Mouse (Mus musculus) cerebellum, adult (tissue): Measurements from ENCODE around the gene P2ry1.
A peak's percentile ranks its signal among the peaks of the same experiment; 100 is the strongest.

Experiments
- ATAC-seq: cut with Nextera tagmentation; 2 replicates; pipeline ENCODE4 v1.9.2; 2017; ENCODE audit warnings: mild to moderate bottlenecking, moderate library complexity, mixed read lengths; ENCODE audit not compliant: insufficient number of reproducible peaks, low FRiP score, low TSS enrichment

Gene P2ry1

DNA sequence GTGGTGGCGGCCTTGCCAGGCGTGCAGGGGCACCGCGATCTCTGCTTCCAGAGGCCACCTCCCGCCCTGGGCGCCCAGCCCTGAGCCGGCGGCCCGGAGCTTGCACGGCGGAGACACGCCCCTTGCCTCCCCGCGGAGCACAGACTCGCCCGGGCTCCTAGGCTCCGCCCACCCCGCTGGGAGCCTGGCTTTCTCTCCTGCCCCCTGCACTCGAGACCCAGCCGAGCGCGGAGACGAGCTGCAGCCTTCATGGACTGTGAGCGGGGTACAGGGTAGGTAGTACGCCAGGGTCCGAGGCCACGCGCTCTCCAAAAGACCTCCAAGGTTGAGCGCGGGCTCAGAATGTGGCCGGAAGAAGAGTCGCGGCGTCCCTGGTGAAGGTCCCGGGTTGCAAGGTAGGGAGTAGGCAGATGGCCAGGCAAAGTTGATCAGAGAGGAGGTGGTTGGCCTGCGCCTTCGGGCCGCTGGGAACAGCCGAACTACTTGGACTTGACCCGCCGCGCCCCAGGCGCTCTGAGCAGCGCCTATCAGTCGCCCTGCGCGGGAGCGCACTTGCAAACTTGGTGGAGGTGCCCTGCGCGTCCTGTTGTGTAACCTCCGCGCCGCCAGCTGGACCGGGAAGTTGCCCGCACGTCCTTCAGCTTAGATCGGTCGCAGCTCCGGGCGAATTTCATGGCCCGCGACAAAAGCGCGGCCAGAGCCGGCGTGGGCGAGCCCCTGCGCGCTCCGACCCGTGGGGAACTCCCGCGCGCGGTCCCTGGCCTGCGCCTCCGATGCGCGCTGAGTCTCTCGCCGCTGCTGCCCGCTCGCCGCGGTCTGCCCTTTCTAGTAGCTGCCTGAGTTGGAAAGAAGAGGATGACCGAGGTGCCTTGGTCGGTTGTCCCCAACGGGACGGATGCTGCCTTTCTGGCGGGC is at the start of gene P2ry1:
Gene P2ry1, plus strand, starts transcription at position 209 of the 915 bp plus-strand sequence.
- ATAC-seq, result peak; percentile 40; the same call in 1 of the 2 replicates

DNA sequence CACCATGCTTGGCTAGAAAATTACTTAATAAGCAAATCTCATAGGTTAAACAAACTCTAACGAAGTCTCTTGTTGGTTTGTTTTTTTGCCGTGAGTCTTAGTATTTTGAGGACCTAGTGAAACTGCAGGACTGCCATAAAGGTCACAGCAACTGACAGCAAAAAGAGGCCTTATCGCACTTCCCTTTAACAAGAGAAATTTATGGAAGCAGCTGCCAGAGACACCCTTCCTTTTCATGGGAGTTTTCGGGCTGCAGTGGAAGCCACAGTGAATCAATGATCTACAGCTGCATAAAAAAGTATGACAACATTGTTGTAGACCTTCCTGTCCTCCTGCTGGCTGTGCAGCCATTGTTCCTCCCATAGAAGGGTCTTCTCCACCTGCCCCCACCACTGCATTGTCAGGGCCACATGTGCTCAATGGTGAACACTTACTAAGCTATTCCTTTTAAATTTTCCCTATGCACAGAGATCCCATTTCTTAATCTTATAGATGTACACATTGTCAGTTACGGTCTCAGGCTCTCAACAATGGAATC is 49.3 kb upstream of the P2ry1 start:
- no peak for ATAC-seq

DNA sequence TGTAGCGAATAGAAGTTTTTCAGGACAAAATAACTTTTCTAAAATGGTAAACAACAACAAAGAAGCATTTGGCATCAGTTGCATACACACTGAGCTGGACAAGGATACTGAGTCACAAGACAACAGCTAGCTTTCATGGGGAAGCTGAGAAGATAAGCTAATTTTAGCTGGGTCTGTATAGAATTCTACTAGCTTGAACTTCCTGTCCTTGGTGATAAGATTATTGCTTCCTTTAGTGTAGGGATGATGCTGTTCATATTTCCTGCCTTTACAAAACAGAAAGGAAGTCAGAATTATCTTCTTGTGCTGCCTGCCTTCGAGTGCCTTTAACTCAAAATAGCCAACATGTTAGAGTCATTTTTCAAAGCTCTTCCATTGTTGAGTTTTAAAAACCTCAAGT is 48.5 kb upstream of the P2ry1 start:
- no peak for ATAC-seq

DNA sequence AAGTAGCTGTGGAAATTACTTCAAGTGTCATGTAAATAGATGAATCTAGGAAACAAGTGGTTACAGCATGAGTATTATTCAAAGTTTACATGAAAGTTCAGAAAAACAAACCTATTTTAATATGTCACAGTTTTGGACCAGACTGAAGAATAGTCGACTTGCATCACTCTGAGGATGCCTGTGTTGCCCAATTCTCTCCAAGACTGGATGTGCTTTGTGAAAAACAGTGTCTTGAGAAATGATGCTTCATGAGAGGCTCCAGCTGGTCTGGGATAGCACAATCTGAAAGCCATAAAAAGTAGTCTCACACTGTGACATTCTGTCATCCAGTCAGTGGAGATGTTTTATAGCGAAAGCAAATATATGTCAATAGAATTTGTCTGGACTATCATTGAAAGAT is 43.8 kb upstream of the P2ry1 start:
- ATAC-seq, result no peak

DNA sequence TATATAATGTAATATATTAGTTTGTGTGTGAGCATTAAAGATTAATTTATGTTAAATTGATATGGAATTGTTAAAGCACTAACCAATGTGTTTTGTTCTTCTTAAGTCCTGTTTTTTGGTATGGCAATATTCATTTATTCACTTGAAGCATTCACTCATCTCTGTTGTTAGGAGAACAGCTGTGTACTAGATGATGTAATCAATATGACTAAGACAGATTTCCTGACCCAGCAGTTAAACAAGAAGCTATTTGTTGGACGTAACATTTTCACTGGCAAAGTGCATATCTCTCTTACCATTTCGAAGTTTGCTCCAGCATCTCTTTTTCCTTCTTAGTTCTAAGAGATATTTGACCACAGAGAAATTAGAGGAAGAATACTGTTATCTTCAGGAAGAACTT is 37.5 kb upstream of the P2ry1 start:
- no peak for ATAC-seq

DNA sequence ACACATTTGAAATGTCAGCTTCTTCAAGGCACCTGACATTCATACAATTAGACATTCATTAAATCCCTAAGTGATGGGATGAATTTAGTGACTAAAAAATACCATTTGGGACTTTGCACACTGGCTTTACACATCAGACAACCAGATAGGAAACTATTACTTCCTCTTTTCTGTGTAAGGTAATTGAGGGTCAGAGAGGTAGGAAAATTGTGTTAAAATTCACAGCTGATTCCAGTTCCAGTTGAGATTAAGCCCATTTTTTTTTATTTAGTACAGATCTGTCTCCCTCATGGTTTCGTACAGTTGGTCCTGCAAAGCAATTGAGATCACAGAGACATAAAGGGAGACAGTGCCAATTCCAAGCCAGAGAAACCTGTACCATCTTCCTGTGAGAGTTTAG is 27.7 kb upstream of the P2ry1 start:
- no peak for ATAC-seq

DNA sequence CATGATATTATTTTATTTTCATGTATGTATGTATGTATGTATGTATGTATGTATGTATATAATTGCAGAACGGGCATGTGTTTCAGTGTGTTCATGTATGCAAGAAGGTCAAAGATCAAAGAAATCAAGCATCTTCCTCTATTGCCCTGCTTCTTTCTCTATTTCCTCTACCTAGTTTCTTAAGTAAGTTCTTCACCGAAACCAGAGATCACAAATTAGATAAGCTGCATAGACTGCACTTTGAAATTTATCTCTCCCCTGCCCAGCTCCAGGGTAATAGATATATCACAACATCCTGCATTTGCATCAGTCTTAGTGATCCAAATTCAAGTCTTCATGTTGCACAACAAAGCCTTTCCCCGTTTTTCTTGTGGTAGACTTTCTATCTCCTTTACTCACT is 20.5 kb upstream of the P2ry1 start:
- no peak for ATAC-seq

DNA sequence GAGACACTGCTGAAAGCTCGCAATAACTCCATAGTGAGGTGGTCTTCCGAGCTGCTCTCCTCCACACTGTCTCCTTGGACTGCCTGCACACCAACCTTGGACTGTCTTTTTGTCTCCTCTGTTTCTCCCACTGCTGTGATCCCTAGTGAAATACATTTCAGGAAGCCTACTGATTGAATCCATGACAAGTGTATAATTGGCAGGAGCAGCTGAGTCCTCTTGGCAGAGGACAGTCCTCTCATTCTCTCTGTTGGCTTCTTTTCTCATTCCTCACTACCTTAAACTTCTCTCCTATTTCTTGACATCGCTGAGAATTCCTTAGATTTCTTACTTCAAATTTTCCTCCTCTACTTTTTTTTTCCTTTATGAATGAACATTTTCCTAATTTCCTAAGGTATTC is 4.5 kb upstream of the P2ry1 start:
- ATAC-seq, result no peak

DNA sequence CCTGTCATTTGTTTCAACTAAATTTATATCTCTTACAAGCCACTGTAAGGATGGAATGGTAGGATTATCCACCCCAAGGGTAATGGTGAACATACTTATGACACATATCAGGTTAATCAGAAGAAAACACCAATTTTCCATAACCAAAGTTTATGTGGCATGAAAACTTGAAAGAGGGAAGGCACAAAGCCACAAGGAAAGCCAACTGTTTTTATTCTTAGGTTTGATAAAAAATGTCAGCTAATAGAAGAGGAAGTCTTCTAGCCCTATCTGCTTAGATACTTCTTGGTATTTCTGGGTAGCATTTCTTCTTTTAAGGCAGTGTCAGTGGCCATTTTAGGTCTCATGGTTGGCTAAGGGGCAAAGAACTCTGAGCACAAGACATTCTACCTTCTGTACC is 2.9 kb upstream of the P2ry1 start:
- no peak for ATAC-seq

DNA sequence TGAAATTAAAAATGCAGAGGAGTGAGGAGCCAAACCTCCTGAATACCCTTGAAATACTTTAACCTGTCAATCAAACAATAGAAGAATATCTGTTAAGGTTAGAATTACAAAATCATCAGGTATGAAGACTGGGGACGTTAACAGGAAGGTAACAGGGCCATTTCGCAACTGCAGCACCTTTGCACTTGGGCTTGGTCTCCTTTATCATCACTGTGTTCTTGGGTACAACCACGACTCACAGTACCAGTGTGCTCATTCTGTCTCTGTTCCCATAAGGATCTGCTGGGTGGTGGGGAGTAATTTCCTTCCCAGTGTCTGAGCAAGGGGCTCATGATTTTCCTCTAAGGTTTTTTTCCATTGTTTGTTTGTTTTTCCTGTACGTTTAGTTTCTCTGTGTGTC is 1.8 kb upstream of the P2ry1 start:
- no peak for ATAC-seq

DNA sequence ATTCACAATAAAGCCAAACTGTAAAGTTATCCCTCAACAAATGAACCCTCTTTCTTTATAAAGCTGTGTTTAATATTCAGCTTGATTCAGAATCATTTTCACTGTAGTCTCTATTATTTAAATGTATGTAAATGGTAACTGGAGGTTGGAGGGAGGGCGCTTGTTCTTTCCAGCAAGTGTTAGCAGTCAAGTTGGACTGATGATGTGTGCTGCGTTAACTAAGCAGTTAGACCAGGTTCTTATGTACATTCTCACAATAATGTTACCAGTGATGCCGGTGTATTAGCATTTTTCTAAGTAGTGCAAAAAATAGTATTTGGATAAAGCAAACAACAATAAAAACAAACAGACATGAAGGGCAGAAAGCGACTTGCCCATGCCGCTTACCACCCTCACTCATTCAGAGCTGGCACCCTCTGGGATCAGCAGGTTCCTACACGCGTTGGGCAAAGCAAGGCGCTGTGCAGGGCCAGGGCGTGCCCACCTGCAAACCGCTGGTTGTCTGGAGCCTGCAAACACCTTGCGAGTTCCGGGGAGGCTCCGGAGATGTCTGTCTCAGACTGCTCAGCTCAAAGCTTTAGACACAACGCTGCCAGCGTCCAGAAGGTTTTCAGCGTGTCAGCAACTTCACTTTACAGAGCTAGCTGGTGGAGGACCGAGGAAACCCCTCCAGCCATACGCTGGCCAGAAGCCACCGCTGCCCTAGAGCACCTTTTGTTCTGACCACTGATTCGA is 576 bp upstream of the P2ry1 start:
- peak; percentile 27; the same call in 1 of the 2 replicates for ATAC-seq

DNA sequence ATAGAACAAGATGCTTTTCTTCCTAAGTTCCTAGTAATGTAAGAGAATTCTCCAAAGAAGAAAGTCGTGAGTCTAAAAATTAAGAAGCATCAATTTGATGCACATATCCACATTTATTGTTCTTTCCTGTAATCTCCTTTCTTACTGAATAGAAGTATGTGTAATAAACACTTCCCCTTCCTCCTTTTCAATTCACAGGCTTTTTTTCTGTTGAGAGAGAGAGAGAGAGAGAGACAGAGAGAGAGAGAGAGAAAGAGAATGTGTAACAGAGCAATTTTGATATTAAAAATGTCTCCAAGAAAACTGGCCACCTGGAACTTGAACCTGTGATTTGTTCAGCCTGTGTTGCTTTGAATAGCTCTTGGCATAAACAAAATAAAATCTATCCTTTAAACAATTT is 2.0 kb downstream of the P2ry1 start:
- ATAC-seq, result no peak

DNA sequence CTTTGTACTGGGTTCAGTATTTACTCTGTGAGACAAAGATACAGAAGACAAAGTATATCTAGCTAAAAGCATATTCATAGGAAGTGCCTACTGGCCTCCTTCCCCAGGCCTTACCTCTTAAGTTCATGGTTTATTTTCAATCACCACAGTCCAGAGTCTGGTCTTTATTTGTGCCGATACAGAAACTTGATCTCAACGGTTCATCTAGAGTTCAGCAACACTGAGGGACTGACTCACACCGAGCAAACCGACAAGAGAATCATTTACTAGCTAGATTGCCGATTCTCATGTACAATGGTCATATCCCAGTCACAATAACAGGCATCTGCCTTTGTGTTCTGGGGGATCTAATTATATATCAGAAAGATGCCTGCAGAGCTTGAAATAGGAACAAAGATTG is 9.1 kb downstream of the P2ry1 start:
- no peak for ATAC-seq

DNA sequence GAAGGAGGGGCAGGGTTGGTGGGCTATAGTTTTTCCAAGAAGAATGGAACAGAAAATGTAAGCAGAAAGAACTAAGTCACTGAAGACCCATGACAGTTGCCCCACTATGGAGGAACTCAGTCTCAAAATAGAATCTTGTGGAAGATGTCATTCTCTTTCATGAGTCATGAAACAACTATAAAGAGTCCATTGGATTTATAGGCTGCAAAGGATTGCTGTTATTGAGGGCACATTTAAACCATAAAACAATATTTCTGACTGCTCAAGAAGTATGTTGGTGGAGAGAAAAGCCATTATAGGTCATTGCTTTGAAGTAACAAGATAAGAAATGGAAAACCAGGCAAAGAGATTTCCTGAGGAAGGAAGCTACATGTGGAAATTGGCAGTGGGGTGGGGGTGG is 10.0 kb downstream of the P2ry1 start:
- no peak for ATAC-seq

DNA sequence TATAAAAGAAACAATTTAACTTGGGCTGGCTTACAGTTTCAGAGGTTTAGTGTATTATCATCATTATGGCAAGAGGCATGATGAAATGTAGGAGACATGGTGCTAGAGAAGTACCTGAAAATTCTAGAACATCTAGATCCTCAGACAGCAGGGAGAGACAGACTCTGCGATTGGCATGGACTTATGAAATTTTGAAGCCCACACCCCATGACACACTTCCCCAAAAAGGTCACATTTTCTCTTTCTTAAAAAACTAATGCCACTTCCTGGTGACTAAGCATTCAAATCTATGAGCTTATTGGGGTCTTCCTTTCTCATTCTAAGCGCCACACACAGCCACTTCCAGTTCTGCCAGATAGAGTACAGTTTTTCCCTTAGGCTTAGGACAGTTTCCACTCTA is 14.1 kb downstream of the P2ry1 start:
- ATAC-seq, result no peak

DNA sequence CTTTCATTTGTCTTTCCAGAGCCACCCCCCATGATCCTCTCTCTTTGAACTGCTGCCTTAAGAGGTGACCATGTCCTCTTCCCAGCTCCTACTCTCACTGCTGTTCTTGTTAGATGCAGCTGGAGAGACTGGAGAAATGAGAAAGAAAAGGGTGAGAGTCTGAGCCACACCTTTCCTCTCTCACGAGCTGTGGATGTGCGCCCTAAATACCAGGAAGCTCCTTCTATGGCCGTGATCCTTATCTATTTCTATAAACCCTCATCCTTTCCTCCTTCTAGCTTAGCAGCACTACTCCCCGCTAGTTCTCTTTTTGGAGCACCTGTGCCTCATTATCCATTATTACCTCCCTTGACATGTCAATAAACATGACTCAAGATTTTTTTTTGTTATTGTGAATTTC is 29.5 kb downstream of the P2ry1 start:
- no peak for ATAC-seq

DNA sequence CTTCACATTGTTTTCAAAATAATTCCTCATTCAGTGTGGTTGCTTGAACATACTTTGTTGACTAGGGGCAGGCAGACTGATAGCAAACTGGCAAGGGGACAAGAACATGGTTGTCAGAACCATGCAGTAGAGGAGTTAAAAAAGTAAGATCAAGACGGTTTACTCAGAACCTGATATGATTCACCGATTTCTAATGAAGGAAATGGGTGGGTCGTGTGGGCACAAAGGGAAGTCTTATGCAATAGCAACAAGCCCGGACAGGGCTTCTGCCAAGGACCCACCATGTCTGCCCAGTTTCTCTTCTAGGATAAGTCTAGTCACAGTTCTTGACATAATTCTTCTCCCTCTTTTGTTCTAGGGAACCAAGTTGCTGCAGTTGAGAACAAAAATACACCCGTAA is 33.0 kb downstream of the P2ry1 start:
- no peak for ATAC-seq

DNA sequence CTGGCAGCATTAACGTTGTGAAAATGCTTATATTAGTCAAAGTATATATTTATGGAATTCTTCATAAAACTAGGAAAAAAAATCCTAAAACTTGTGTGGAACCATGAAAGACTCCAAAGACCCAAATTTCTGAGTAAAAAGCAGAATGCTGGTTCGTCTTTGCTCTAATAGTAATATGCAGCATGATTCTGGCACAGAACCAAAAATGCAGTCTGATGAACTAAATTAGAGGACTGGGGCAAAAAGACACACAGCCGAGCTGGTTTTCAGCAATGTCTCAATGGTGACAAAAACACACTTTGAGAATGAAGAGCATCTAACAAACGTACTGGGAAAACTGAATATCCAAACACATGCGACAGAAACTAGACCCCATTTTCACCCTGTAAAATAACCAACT is 37.3 kb downstream of the P2ry1 start:
- ATAC-seq, result no peak

DNA sequence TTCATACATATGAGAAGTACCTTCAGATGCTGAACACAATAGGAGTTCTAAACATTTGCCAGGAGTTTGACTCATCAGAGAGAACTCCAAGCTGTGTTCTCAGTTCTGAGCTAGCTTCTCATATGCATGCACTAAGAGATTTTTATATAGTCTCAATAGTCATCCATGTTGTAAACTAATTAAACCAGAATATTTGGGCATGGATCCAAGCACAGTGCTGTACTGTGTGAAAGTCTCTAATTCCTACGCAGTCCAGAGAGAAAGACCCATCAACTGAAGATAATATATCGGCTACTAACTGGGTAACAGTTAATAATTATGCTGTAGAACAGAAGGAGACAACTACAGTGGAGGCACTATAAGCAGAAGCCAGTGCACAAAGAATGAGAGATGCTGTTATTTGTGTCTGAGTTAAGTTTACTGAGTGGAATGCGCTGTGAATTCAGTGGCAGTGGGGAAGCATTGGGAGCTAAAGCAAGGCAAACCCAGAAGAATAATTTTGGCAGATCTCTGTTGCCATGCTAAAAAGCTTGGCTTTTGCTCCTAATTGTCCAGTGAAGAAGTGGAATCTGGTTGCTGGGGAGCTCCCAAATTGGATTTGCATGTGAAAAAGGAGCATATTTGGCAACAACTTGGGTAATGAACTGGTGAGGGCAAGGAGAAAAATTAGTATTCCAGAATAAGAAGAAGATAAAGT is 47.5 kb downstream of the P2ry1 start:
- peak; percentile 31; the same call in 1 of the 2 replicates for ATAC-seq
